Mouse (Mus musculus) kidney, postnatal 0 days (tissue): ENCODE measurements at regions not wholly inside any gene's neighbourhood (a gene's known extent, or its start where the extent isn't known, plus 50 kb on each side); places are given as distances from the start of the nearest gene placed in this dataset.

Source experiments
- ATAC-seq: fragments of 200-750 bp; cut with Nextera tagmentation; replicated peaks from 2 replicates; pipeline ENCODE4 v1.8.0; 2017; ENCODE audit warnings: low read depth, moderate number of reproducible peaks, moderate TSS enrichment, moderate library complexity; ENCODE audit not compliant: low FRiP score
- DNase-seq: peaks from one replicate; pipeline ENCODE4 v3.0.0-alpha.2; 2016; ENCODE audit warnings: low spot score
- H3K27ac ChIP-seq: fragments of 300-500 bp; sonication (generic); 2 replicates; pipeline ENCODE4 v1.5.1; 2014; ENCODE audit warnings: mild to moderate bottlenecking
- H3K27me3 ChIP-seq: fragments of 300-500 bp; sonication (generic); 2 replicates; pipeline ENCODE4 v1.6.1; 2014; ENCODE audit warnings: low read length, mixed read lengths; ENCODE audit not compliant: insufficient read depth
- H3K36me3 ChIP-seq: fragments of 300-500 bp; sonication (generic); 2 replicates; pipeline ENCODE4 v1.6.1; 2014; ENCODE audit warnings: low read length, mixed read lengths; ENCODE audit not compliant: insufficient read depth
- H3K4me1 ChIP-seq: fragments of 300-500 bp; sonication (generic); replicated peaks from 2 replicates; pipeline ENCODE4 v1.6.1; 2014; ENCODE audit warnings: antibody characterized with exemption, low read length, mixed read lengths; ENCODE audit not compliant: insufficient read depth
- H3K4me2 ChIP-seq: fragments of 300-500 bp; sonication (generic); 2 replicates; pipeline ENCODE4 v1.6.1; 2014; ENCODE audit warnings: mild to moderate bottlenecking, low read length, moderate library complexity, mixed read lengths
- H3K4me3 ChIP-seq: fragments of 300-500 bp; sonication (generic); replicated peaks from 2 replicates; pipeline ENCODE4 v1.5.1; 2014; ENCODE audit warnings: low read depth, low read length
- H3K9ac ChIP-seq: fragments of 300-500 bp; sonication (generic); 2 replicates; pipeline ENCODE4 v1.6.1; 2014; ENCODE audit warnings: low read depth, low read length
- H3K9me3 ChIP-seq: fragments of 300-500 bp; sonication (generic); replicated peaks from 2 replicates; pipeline ENCODE4 v1.6.1; 2016; ENCODE audit warnings: low read length, inconsistent platforms, mixed read lengths
- CTCF ChIP-seq: IDR thresholded peaks from 2 replicates; pipeline ENCODE4 v1.5.1; 2016; ENCODE audit warnings: antibody characterized with exemption, low read depth, mild to moderate bottlenecking, moderate library complexity
- WGBS: fragments of 180-500 bp; shearing (Covaris S2); extraction: QIAGEN DNeasy Blood & Tissue Kit; methylation state at CpG from one replicate; pipeline ENCODE4 v1.1.7; 2014; 5-methylcytosine and 5-hydroxymethylcytosine counted together

- Histone ChIP-seq H3K36me3 (no peaks in the 10 kb centered on the region), H3K27ac (no peak overlapping the region), H3K4me1 (no peaks in the 10 kb centered on the region), H3K4me2 (no peak overlapping the region), H3K4me3 (no peak overlapping the region), H3K9me3 (no peaks in the 10 kb centered on the region), H3K27me3 (no peaks in the 10 kb centered on the region), H3K9ac (no peak overlapping the region)
- ATAC-seq (no peak), DNase-seq (no peak)
- TF ChIP-seq CTCF, result no peak
Observed at GRCm38 (mm10) chr8:67279449-67279848, 244.2 kb upstream of the Nat3 start.

DNA sequence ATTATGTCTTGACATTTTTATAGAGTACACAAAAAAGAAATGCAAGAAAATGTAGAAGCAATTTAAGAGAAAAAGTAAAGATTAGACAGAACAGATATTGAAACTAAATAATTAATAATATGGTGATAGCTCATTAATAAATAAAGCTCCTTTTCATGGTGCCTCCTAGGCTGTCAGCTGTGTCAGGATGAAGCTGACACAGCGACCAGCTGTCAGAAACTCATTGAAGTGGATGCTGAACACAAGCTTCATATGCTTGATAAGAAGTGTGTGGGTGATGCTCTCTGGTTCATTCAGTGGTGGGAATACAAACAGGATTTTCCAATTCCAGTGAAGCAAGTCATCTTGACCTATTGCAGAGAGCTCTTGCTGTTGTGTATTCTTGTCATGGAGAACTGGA is 213.2 kb upstream of the Nat3 start:
- no peaks in the 10 kb centered on the region for H3K4me1 ChIP-seq
- no peaks in the 10 kb centered on the region for H3K27me3 ChIP-seq
- ATAC-seq, result no peak
- no peak for TF ChIP-seq CTCF
- no peak for DNase-seq
- H3K4me2 ChIP-seq, result no peak overlapping the region
- H3K9ac ChIP-seq, result no peak overlapping the region
- H3K27ac ChIP-seq, result no peak overlapping the region
- H3K4me3 ChIP-seq, result no peak overlapping the region
- WGBS, result 81% methylated on average over 1 of the region's 1 CpGs
- H3K9me3 ChIP-seq, result no peaks in the 10 kb centered on the region
- no peaks in the 10 kb centered on the region for H3K36me3 ChIP-seq

DNA sequence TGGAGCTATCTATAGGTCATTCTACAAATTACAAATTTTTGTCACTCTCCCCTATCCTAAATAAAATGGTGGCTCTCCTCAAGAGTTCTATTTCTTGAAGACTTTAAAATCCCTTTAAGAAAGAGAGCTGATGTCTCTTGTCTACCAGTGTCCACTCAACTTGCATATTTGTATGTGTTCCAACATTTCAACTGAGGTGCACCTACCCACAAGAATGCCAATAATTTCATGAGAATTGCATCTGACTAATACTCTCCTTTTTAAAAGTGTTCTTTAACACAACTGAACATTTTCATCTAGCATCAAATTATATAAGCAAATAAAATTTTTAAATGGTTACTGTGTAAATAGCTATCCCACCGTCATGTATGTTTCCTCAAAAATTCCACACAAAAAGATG is 206.3 kb upstream of the Nat3 start:
- H3K4me1 ChIP-seq, result no peaks in the 10 kb centered on the region
- no peak overlapping the region for H3K27ac ChIP-seq
- 88% methylated on average over 1 of the region's 1 CpGs for WGBS
- TF ChIP-seq CTCF, result no peak
- H3K36me3 ChIP-seq, result no peaks in the 10 kb centered on the region
- no peak overlapping the region for H3K9ac ChIP-seq
- no peaks in the 10 kb centered on the region for H3K27me3 ChIP-seq
- ATAC-seq, result no peak
- no peak for DNase-seq
- no peak overlapping the region for H3K4me3 ChIP-seq
- no peak overlapping the region for H3K4me2 ChIP-seq
- H3K9me3 ChIP-seq, result no peaks in the 10 kb centered on the region

- Histone ChIP-seq H3K4me1 (no peaks in the 10 kb centered on the region), H3K27ac (no peak overlapping the region), H3K4me2 (no peak overlapping the region), H3K27me3 (no peaks in the 10 kb centered on the region), H3K9ac (no peak overlapping the region), H3K4me3 (no peak overlapping the region), H3K9me3 (no peaks in the 10 kb centered on the region), H3K36me3 (no peaks in the 10 kb centered on the region)
- DNase-seq (no peak), ATAC-seq (no peak)
- TF ChIP-seq CTCF, result no peak
- WGBS, result 86% methylated on average over 10 of the region's 10 CpGs
Observed at GRCm38 (mm10) chr8:67318675-67319074, 205.0 kb upstream of the Nat3 start.

- H3K4me1 ChIP-seq, result no peaks in the 10 kb centered on the region
- H3K27me3 ChIP-seq, result no peaks in the 10 kb centered on the region
- WGBS, result 82% methylated on average over 2 of the region's 2 CpGs
- DNase-seq, result no peak
- no peak for TF ChIP-seq CTCF
- no peak overlapping the region for H3K4me2 ChIP-seq
- no peak overlapping the region for H3K27ac ChIP-seq
- H3K9ac ChIP-seq, result no peak overlapping the region
- no peak for ATAC-seq
- H3K9me3 ChIP-seq, result no peaks in the 10 kb centered on the region
- no peak overlapping the region for H3K4me3 ChIP-seq
- H3K36me3 ChIP-seq, result no peaks in the 10 kb centered on the region
Observed at GRCm38 (mm10) chr8:67320535-67320934, 203.1 kb upstream of the Nat3 start.

- Histone ChIP-seq H3K4me2 (no peak overlapping the region), H3K9ac (no peak overlapping the region), H3K4me3 (no peak overlapping the region), H3K36me3 (no peaks in the 10 kb centered on the region), H3K27me3 (no peaks in the 10 kb centered on the region), H3K27ac (no peak overlapping the region), H3K4me1 (no peaks in the 10 kb centered on the region), H3K9me3 (no peaks in the 10 kb centered on the region)
- no peak for ATAC-seq
- TF ChIP-seq CTCF, result no peak
- 77% methylated on average over 2 of the region's 2 CpGs for WGBS
- no peak for DNase-seq
Observed at GRCm38 (mm10) chr8:67328439-67328838, 195.2 kb upstream of the Nat3 start.

GRCm38 (mm10) chr8:67377061-67377460 is 146.6 kb upstream of the Nat3 start:
- DNase-seq, result no peak
- TF ChIP-seq CTCF, result no peak
- Histone ChIP-seq H3K36me3 (no peaks in the 10 kb centered on the region), H3K4me3 (no peak overlapping the region), H3K4me2 (no peak overlapping the region), H3K9ac (no peak overlapping the region), H3K27ac (no peak overlapping the region), H3K9me3 (no peaks in the 10 kb centered on the region), H3K27me3 (no peaks in the 10 kb centered on the region), H3K4me1 (no peaks in the 10 kb centered on the region)
- WGBS, result 88% methylated on average over 1 of the region's 1 CpGs
- no peak for ATAC-seq
